Mouse (Mus musculus) MEL (cell line): ENCODE data around the gene Yipf2.

Experiments used
- EP300 ChIP-seq, 2 experiments: IDR thresholded peaks; 2 replicates each; pipeline ENCODE4 v1.6.1; 2011; ENCODE audit warnings: improper control_type of control experiment in 2 of 2, low read length in 2 of 2, low read depth in 1 of 2, mild to moderate bottlenecking in 1 of 2
- GABPA ChIP-seq: IDR thresholded peaks from 2 replicates; pipeline ENCODE4 v1.6.1; 2012; ENCODE audit warnings: low read depth, mild to moderate bottlenecking, inconsistent platforms, low read length, improper control_type of control experiment, moderate library complexity
- MAFK ChIP-seq: IDR thresholded peaks from 2 replicates; pipeline ENCODE4 v1.6.1; 2011; ENCODE audit warnings: low read depth, mild to moderate bottlenecking, low read length, improper control_type of control experiment, borderline replicate concordance
- POLR2AphosphoS5 ChIP-seq: IDR thresholded peaks from 2 replicates; pipeline ENCODE4 v1.6.1; 2012; ENCODE audit warnings: low read depth, borderline replicate concordance, mild to moderate bottlenecking, inconsistent platforms, low read length, moderate library complexity, mixed read lengths

DNA sequence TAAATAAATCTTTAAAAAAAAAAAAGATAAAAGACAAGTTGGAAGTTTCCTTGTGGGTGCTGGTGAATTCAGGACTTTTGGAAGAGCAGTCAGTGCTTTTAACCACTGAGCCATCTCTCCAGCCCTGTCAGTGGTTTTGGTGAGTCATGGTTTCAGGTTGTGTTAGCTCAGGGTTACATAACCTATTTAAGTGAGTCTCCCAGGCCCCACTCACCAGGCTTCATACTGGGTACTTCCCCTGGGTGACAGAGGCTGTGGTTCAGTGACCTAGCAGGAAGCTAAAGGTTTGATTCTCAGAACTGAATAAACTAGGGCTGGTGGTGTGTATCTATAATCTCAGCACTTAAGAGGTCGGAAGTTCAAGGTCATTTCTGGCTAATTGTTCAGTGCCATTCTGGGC is 17.2 kb upstream of the Yipf2 start:
- TF ChIP-seq MAFK = no peak
- no peak; a peak in 1 of 4 replicates for TF ChIP-seq EP300 (IDR thresholded peaks at IDR 0.05; ENCODE audit: low read depth in 1 of 2, low read length in 2 of 2)
- TF ChIP-seq GABPA = no peak
- TF ChIP-seq POLR2AphosphoS5 = no peak
